Mouse (Mus musculus) spleen, embryonic (tissue): ENCODE measurements around the gene H1foo.

Experiments used
- CTCF ChIA-PET: fragments of 350-600 bp; sonication (Branson Sonifier 250); formaldehyde crosslinking; loops from one replicate; lab custom pipeline; 2022; lab: Charles Lee

H1foo gene

DNA sequence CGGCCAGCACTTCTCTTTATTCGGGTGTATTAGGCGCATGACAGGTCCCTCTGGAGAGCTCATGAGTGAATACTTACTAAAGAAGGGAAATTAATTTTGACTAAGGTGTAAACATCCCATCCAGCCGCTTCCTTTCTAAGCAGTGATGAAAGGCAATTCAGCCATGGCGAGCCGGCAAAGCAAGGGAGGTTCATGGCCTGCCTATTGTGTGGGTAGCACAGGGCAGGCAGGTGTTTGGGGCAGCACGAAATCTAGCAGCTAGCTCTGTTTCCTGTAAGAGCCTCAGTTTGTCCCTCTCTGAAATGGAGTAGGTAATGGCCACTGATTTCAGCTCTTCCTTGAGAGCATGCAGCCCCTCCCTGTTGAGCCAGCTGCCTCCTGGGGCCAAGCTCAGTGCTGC, 39.8 kb downstream of the H1foo start:
- CTCF ChIA-PET, result interaction anchor here (0.6 to 0.7 kb wide), 2 partner anchors 13 to 160 kb away, joined by 3 to 5 read pairs; no protein-coding TSS in a partner anchor

DNA sequence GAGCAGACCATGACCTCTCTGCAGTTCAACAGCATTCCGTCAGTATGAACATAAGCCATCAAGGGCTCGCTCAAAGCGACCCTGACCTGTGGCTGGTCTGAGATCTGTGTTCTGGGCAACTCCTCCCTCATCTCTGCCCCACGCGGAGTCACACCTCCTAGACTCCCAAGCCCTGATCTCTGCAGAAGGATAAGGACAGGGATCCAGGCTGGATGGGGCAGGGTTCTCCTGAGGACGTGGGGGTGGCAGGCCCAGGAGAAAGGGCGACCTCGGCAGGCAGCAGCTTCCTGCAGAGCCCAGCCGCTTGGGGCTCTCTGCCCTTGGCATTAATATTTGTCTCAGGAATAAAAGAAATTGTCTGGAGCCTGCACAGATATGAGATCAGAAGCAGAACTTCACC, 40.9 kb downstream of the H1foo start:
- CTCF ChIA-PET, result no interaction called here

DNA sequence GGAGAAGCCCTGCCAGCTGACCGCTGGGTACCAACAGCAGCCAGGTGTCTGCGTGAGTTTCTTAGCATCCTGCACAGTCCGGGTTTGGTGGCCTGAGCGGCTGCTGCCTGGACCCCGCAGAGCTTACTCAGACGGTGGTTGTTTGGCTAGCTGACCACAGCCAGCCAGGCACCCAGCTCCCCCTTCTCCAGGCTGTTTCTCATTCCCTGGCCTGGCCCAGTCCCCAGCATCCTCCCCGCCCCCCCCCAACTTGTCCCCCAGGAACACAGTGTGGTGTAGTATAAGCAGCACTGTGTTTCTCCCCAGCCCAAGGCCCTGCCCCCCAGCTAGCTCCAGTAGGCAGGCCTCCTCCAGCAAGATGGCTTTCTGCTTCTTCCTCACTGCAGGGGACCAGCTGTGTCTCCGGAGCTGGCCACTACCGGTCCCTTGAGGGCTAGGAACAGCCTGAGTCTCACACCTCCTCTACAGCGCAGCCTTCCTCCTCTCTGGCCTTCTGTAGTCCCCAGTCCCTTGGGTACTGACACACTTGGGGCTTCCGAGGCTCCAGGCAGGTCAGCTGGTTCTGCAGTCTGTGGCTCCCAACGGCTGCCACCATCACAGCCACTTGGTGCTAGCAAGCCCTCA, 41.8 kb downstream of the H1foo start:
- CTCF ChIA-PET, result interaction anchor here (1.1 kb wide), 1 partner anchor 12 kb away, joined by 4 read pairs; no protein-coding TSS in a partner anchor

DNA sequence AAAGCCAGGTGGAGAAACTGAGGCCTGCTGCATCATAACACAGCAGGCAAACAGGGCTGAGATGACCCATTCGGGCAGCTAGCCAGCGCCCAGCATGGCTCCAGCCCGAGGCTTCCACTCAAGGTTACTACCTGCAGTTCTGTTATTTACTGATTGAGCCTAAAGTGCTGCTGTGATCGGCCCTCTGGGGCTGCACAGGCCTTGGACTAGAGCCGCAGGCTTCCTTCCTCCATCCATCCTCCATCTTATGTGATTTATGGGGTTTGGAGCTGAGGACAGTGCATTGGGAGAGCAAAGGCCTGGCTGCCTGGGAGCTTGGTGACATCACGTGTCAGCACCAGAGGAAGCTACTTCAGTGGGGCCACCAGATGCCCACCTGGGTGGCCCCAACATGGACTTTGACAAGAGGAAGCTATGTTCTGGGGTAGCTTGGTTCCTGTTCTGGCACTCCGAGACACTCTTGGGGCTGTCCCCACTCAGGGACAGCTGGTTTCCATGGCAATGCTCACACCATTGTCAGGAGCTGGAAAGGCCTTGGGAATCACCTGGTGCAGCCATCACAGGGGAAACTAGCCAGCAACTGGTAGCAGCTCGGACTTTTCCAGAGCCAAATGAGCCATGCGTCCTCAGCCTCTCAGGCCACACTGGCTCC, 42.5 kb downstream of the H1foo start:
- CTCF ChIA-PET, result interaction anchor here (1.1 kb wide), 1 partner anchor 13 kb away, joined by 4 read pairs; no protein-coding TSS in a partner anchor

DNA sequence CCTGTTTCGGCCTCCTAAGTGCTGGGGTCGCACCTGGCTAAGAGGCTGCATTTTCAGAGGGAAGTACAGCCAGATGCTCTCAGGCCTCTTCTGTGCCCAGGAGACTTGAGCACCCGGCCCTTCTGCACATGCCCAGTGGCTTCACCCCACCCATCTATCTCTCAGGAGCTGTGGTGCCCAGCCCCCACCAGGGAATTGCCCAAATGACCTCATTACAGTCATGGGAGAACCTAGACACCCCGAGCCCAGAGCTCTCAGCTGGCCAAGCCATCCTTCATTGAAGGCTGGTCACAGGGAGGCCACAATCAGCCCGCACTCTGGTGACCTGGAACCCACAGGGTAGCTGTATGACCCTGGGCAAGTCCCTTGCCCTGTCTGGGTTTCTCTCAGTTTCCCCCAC, 44.3 kb downstream of the H1foo start:
- CTCF ChIA-PET, result no interaction called here

DNA sequence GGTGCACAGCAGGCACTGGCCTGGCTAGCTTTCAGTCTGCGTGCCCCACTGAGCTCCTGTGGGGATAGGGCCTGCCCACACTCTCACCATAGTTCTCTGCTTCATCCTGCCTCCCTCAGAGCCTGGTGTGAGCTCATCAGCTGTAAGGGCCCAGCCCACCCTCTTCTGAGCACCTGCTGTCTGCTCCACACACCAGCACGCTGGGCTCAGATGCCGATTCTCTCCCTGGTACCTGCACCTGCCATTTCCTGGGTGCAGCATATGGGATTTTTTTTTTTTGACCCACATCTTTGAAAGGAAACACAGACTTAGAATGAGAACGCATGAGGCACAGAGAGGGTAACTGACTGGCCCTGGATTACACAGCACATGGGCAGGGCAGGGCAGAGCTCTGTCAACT, 44.9 kb downstream of the H1foo start:
- CTCF ChIA-PET, result no interaction called here

DNA sequence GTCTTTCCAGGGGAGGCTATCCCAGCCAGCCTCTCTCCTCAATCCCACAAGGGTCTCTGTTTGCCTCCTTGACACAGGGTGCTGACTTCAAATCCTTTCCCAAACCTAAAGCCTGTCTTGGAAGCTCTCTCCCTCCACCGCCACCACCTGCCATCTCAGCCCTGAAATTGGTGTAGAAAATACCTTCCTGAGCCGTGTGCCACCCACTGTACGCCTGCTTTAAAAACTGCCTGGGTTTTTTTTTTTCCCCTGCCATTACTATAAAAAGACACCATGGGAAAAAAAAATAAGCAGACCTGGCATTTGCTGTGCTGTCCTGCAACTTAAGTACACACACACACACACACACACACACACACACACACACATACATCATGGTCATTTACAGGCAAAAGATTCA, 45.3 kb downstream of the H1foo start:
- CTCF ChIA-PET, result no interaction called here

DNA sequence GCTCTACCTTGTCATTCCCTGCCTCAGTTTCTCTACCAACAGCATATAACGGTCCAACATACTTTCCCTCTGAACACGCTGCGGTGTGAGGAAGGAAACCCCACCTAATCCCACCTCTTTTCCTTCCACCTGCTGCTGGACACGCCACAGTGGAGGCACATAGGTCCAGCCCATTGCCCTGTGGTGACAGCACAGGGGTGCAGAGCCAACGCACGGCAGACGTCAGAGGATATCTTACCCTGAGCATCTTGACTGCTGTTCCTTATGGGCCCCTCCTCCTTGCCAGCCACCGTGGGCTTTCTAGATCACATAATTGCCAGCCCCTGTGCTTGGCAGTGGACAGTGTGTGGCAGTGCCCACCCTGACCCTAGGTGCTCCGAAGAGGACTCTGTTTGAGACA, 45.7 kb downstream of the H1foo start:
- CTCF ChIA-PET, result no interaction called here

DNA sequence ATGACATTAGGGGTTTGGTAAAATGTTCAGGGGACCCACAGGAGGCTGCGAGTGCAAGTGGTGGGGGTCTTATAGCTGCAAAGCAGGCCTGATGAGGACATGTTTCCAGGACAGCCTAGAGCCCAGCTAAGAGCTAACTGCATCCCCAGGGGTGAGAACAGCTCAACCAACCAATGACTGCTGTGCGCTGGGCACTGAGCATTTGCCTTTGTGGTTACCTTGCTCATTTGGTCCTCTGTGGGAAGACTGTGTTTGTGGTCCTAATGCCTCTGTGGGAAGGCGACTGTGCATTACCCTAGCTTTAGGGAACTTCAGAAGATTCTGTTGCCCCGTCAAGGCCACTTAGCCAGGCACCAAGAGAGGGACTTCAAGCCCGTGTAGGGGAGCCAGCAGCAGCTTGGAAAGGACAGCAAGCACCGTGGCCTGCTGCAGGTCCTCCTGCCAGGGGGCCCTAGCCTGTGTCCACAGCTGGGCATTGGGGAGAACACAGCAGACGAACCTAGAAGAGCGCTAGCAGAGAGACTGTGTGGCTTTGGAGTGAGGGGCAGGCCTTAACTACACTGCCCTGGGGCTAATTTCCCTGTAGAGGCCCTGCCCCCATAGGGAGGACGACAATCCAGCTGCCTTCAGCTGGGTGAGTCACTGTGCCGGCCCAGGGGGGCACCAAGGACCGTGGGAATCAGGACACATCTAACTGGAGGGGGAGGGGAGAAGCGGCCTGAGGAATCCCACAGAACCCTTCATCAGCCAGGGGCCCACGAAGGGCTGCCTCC, 46.6 kb downstream of the H1foo start:
- CTCF ChIA-PET, result no interaction called here

DNA sequence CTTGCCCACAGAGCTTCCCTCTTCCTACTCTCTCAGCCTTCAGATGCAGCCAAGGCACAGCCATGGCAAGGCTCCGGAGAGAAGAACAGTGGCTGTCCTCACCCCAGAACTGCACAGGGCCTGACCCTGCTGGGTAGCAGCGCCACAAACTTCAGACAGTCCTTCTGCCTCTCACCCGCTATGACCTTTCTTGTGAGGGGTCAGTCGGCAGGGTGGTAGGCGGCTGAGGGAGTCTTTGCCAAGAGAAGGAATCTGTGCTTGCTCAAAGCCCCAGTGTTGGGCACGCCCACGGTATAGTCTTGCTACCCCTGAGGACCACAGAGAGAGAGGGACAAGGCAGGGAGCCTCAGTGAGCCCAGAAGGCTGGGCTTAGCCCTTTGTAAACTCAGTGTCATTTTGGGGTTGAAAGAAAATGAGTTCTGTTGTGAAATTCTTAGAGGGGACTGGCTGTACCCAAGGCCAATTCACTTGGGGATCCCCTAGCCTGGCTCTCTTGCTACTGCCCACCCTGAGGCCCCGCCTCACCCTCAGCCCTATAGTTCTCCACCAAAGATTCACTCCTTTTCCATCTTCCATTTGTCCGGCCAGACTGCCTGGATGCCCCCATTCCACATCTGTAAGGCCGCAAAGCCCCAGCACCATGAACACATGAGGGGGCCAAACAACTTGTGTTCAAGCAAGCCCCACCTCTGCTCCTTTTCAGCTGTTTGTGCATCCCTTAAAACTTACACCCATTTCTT, 47.3 kb downstream of the H1foo start:
- CTCF ChIA-PET, result interaction anchor here (0.6 kb wide), 1 partner anchor 347 kb away, joined by 7 read pairs; no protein-coding TSS in a partner anchor

DNA sequence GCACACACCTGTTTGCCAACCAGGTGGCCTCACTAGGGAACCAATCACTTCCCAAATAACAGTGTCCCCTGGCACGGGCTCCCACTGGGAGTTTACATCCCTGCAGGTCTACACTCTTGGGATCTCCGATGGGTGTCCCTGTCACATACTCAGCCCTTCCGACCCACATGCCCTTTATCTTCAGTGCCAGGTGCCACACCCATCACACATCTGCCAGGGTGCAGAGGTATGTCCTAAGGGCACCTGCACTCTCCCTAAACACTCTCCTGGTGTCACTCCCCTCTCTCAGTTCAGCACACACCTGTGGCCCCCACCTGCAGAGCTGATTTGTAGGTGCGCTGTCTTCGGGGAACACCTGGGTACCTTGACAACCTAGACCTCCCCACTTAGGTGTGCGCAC, 48.2 kb downstream of the H1foo start:
- CTCF ChIA-PET, result no interaction called here

DNA sequence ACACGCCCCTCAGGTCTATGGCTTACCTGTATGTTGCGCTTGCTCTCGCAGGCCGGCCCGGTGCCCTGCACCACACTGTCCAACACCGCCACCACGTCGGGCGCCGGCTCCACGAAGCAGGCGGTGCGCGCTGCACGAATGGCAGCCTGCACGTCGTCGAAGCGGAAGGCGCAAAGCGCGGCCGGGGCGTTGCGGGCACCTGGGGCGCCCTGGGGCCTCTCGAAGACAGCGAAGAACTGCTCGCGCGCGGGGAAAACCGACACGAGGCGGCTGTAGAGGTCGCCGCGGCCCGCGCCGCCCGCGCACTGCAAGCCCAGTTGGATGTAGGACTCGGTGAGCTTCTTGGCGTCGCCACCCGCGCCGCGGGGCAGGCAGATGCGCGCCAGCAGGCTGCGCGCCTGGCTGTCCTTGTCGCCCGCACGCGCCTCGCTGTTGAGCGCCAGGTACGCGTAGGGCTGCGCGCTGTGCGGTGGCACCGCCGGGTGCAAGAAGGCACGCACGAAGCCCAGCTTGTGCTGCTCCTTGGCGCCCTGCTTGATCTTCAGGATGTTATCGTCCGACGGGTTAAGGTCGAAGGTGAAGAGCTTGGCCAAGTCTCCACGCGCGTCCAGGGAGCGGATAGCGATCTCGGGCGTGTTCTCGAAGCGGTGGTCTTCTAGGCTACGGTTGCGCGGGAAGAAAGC, 48.9 kb downstream of the H1foo start:
- CTCF ChIA-PET, result no interaction called here

DNA sequence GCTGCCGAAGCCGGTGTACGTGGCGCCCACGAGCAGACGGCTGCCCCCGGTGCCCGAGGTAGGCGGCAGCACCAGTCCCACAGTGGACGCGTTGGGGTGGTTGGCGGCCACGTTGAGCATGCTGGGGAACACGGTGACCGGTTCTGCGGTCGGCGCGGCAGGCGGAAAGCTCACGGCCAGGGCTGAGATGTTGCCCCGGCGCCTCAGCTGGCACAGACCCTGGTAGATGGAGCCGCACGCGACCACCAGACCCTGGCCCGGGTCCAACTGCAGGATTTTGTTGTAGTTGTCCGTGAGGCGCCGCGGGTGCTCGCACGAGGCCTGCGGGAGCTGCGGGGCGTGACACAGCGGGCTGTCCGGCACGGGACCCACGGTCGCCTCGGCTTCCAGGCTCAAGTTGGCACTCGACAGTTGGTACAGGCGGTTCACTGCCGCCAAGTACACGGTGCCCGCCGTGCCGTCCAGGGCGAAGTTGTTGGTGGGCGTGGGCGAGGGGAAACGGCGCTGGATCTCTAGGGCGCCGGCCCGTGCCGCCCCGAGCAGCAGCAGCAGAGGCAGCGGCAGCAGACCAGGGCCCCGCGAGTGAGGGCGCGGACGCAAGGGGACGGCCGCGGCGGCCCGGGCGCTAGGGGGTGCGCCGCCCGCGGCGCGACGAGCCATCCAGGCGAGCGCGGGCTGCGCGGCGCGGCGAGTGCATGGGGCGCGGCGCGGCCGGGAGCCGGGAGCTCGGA, 49.6 kb downstream of the H1foo start:
- CTCF ChIA-PET, result interaction anchor here (0.5 to 0.6 kb wide), 2 partner anchors 32 to 185 kb away, joined by 4 to 6 read pairs; no protein-coding TSS in a partner anchor

DNA sequence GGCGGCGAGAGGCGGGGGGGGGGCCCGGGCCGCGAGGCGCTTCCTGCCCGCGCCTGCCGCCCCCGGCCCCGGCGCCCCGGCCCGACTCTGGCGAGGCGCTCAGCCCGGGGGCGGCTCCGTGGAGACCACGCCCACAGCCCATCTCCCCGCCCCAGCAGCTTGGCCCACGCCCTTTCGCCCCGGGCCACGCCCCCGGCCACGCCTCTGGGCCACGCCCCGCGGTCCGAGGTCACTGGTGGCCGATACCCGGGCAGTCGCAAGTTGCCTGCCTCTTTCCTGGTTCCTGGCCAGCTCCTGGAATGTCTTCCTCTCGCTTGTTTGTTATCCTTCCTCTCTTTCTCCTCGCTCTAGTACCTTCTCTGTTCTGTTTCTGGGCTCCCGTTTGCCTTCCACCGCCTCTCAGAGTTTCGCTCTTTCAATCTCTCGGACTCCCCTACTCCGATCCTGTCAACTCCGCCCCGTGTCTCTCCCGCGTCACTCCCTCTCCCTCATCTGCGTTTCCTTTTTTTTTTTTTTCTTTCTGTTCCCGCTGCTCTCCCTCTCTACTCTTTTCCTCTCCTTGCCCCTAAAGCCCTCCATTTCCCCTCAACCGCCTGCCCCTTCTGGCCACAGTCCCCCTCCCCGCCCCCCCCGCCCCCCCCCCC, 50.3 kb downstream of the H1foo start, which contains the start of gene Plxnd1:
Gene Plxnd1, minus strand, starts transcription at position 129 of the 644 bp plus-strand sequence.
- CTCF ChIA-PET, result interaction anchor here (0.5 to 0.6 kb wide), 2 partner anchors 33 to 186 kb away, joined by 4 to 6 read pairs; no protein-coding TSS in a partner anchor

DNA sequence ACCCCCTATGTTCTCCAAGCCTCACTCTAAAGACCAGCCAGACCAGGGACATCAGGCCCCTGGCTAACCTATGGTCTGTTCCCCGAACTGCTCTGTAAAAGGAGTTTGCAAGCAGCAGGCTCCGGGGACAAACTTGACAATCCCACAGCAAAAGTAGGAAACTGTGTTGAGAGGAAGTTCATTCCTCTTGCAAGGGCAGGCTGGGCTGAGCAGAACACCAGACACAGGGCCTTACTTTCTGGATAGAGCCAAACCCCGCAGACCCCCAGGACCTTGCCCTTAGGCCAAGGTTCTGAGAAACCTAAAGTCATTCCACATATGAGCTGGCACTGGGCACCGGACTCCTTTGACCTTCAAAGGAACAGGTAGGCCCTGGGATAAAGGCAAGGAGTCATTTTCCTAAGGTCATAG, 50.8 kb downstream of the H1foo start:
- CTCF ChIA-PET, result no interaction called here

DNA sequence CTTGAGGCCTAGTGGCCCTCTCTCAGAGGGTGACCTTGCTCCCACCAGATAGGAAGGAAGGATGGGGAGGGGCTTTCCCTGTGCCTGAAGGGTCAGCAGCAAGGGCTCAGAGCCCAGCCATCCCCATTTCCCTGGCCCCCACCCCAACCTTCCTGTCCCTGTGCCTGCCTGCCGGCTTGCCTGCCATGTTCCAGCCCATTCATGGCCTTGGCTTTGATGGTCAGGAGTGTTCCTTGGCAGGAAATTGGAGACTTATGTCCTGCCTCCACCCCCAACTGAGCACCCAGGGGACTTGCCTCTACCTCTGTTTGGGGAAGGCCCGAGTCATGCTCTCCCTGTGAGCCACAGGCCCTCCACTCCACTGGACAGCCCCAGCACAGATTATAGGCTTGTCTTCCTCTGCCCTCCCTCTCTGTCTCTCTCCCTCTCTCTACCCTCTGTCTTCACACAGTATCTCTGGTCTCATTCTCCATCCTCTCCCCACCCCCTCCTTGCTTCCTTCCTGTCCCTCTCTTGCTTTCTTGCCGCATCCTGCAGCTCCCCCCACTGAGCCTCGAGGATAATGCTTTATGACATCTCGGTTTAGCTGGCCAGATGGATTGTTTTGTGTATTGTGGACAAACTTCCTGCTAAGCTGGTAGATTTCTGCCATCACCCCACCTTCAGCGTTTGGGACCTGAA, 51.6 kb downstream of the H1foo start:
- CTCF ChIA-PET, result no interaction called here

DNA sequence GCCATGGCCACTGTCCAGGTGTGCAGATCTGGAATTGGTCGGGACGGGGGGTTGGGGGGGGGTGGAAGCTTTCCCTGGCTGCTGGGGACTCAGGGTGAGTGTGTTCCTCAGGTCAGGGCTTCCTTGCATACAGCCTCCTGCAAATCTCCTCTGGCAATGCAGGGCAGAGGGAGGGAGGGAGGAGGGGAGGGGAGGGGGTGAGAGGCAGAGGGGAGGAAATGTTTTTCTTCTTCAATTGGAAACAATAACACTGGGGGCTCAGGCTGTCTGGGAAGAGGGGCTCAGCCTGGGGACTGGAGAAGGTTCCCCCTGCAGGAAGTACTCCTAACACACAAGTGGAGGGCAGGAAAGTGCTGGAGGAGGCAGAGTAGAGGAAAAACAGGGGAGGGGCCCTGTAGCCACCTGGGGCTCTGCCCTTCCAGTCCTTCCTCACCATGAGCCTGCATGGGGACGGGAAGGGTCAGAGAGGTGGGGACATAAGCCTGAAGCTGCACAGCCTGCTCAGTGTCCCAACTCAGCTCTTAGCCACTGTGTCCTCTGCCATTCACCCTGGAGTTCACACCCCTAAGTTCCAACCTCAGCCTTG, 53.1 kb downstream of the H1foo start:
- CTCF ChIA-PET, result interaction anchor here (0.6 kb wide), 2 partner anchors 14 to 152 kb away, joined by 3 to 5 read pairs; no protein-coding TSS in a partner anchor

DNA sequence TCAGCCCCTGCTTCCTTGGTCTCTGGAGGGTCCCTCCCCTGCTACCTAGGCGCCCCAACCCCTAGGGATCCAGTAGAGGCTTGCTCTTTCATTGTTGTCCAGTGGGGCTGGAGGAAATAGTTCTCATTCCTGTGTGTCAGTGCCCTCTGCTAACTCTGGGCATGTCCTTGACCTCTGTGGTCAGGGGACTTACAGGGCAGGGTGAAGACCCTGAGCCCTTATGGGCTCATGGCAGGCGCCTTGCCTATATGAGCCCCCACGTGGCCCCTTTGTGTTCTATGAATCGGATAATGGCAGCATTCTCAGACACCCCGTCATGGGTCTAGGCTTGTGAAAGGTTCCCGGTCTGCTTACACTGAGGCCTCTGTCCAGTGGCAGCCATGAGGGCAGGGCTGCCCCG, 54.0 kb downstream of the H1foo start:
- CTCF ChIA-PET, result no interaction called here

DNA sequence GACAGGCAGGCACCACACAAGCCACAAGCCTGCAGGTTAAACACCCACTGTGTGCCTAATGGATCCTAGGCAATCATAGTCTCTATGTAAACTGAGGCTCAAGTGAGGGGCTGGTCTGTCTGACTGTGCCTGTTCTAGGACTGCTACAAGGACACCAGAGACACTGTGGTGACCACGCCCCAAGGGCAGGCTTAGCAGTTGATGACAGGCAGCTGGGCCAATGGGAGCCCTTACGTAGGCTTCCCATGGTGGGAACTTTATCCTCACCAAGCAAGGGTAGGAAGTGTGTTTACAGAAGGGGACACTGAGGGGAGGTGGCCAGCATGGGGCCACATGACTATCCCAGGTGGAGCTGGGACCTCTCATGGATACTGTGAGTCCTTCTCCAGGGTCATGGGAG, 54.5 kb downstream of the H1foo start:
- CTCF ChIA-PET, result no interaction called here
